Comparison of ENCODE assay signal across 33 mouse cellular contexts in the genomic region with DNA sequence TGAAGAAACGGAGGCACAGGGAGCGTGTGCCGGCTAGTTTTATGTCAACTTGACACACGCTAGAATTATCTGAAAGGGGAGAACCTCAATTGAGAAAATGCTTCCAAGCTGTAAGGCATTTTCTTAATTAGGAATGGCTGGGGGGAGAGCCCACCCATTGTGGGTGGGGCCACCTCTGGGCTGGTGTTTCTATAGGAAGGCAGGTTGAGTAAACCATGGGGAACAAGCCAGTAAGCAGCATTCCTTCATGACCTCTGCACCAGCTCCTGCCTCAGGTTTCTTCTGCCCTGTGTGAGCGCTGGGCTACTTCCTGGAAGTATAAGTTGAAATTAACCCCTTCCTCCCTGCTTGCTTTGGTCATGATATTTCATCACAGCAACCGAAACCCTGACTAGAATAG. TPM values are rescaled to one million over a fixed set of nuclear protein-coding genes. Genes with fewer than 3 reads are reported as not detected.
DNase-seq lines count a peak whose midpoint lies in the region; ATAC-seq and TF ChIP-seq lines count a peak whose summit lies in the region.
"Had no signal": no experiment of that assay in that cellular context is flagged by ENCODE, and none has a peak within 500 bp of the region (broad histone marks: within the 10 kb centered on the region; RNA-seq: fewer than 3 reads in every experiment).

No protein-coding gene starts in this region.

- ATAC-seq in forebrain, embryonic 12.5 days (ENCODE audit: low FRiP score) = no peak
- no peak for ATAC-seq in forebrain, postnatal 0 days
- ATAC-seq in midbrain, embryonic 12.5 days (ENCODE audit: low FRiP score, low read depth) = no peak
- no peak for ATAC-seq in midbrain, embryonic 15.5 days (replicated peaks)
- ATAC-seq in granulocyte monocyte progenitor cell, adult 5-6 weeks (replicated peaks; ENCODE audit: poor library complexity, severe bottlenecking) = 0 out of 2 replicates have a peak, but pooled peaks have one; percentile 22
- ATAC-seq: activated CD4-positive, CD25-positive, alpha-beta regulatory T cell, adult 4 months; CD4-positive, CD25-positive, alpha-beta regulatory T cell, adult 4 months; intestine, embryonic 16.5 days; liver, postnatal 0 days; Patski had no signal

- H3K27ac ChIP-seq in forebrain, embryonic 12.5 days = peak overlapping the region; percentile 74; the same call in 1 of the 2 replicates
- H3K27ac ChIP-seq in forebrain, postnatal 0 days (ENCODE audit: low read depth, low read length) = no peak overlapping the region
- H3K27ac ChIP-seq in midbrain, embryonic 12.5 days (replicated peaks) = peak overlapping the region; percentile 76
- H3K27ac ChIP-seq in midbrain, embryonic 15.5 days = no peak overlapping the region
- H3K27ac ChIP-seq: heart, adult 2 months had no signal

- no peak overlapping the region for H3K9ac ChIP-seq in forebrain, embryonic 12.5 days
- no peak overlapping the region for H3K9ac ChIP-seq in forebrain, postnatal 0 days
- no peak overlapping the region for H3K9ac ChIP-seq in midbrain, embryonic 12.5 days (replicated peaks)
- H3K9ac ChIP-seq in midbrain, embryonic 15.5 days = no peak overlapping the region
- H3K9ac ChIP-seq: hindbrain, embryonic 12.5 days; liver, postnatal 0 days; neural tube, embryonic 15.5 days had no signal

- no peak for TF ChIP-seq CTCF in forebrain, postnatal 0 days (IDR thresholded peaks at IDR 0.05; ENCODE audit: low read depth)

- H3K36me3 ChIP-seq in forebrain, embryonic 12.5 days (replicated peaks) = no peaks in the 10 kb centered on the region
- H3K36me3 ChIP-seq in forebrain, postnatal 0 days (ENCODE audit: insufficient read depth) = no peaks in the 10 kb centered on the region
- H3K36me3 ChIP-seq in midbrain, embryonic 12.5 days = no peaks in the 10 kb centered on the region
- H3K36me3 ChIP-seq in midbrain, embryonic 15.5 days (replicated peaks) = no peaks in the 10 kb centered on the region
- H3K36me3 ChIP-seq: hindbrain, embryonic 12.5 days; neural tube, embryonic 15.5 days had no signal

- H3K4me1 ChIP-seq in forebrain, embryonic 12.5 days = peaks cover 60% of the 10 kb centered on the region
- H3K4me1 ChIP-seq in forebrain, postnatal 0 days (ENCODE audit: insufficient read depth) = no peaks in the 10 kb centered on the region
- H3K4me1 ChIP-seq in midbrain, embryonic 12.5 days = peaks cover 56% of the 10 kb centered on the region
- H3K4me1 ChIP-seq in midbrain, embryonic 15.5 days = peaks cover 46% of the 10 kb centered on the region

- 48% methylated on average over 6 of the region's 6 CpGs for WGBS in forebrain, embryonic 12.5 days
- 54% methylated on average over 6 of the region's 6 CpGs for WGBS in forebrain, postnatal 0 days
- 62% methylated on average over 6 of the region's 6 CpGs for WGBS in midbrain, embryonic 12.5 days
- WGBS in midbrain, embryonic 15.5 days = 61% methylated on average over 6 of the region's 6 CpGs

- H3K27me3 ChIP-seq in forebrain, embryonic 12.5 days = no peaks in the 10 kb centered on the region
- no peaks in the 10 kb centered on the region for H3K27me3 ChIP-seq in forebrain, postnatal 0 days (ENCODE audit: insufficient read depth, low read length)
- H3K27me3 ChIP-seq in midbrain, embryonic 12.5 days = no peaks in the 10 kb centered on the region
- H3K27me3 ChIP-seq in midbrain, embryonic 15.5 days (replicated peaks) = no peaks in the 10 kb centered on the region
- H3K27me3 ChIP-seq: hindbrain, embryonic 12.5 days; neural tube, embryonic 15.5 days had no signal

- DNase-seq in forebrain, postnatal 0 days = no peak
- DNase-seq in yolk sac, embryonic 10.5 days (ENCODE audit: low spot score) = peak; percentile 76
- no peak for DNase-seq in heart, adult 8-10 months (ENCODE audit: low spot score)
- no peak for DNase-seq in urinary bladder, postnatal 36 days (ENCODE audit: low spot score in 2 of 2)
- DNase-seq: adrenal gland, postnatal 14 days; cerebellum, adult 9-11 months; gastrocnemius, postnatal 10 days; heart, adult 2 months; liver, postnatal 0 days; lung, postnatal 14 days; right cerebral cortex, postnatal 14 days; spleen, adult 18-20 months; thymus, postnatal 4 days had no signal

- H3K4me2 ChIP-seq in forebrain, embryonic 12.5 days = no peak overlapping the region
- no peak overlapping the region for H3K4me2 ChIP-seq in forebrain, postnatal 0 days (ENCODE audit: low read depth)
- H3K4me2 ChIP-seq in midbrain, embryonic 12.5 days (replicated peaks) = no peak overlapping the region
- H3K4me2 ChIP-seq in midbrain, embryonic 15.5 days = no peak overlapping the region
- H3K4me2 ChIP-seq: hindbrain, embryonic 12.5 days; neural tube, embryonic 15.5 days had no signal

- H3K9me3 ChIP-seq in forebrain, embryonic 12.5 days = no peaks in the 10 kb centered on the region
- no peaks in the 10 kb centered on the region for H3K9me3 ChIP-seq in forebrain, postnatal 0 days (ENCODE audit: low read length)
- no peaks in the 10 kb centered on the region for H3K9me3 ChIP-seq in midbrain, embryonic 12.5 days
- H3K9me3 ChIP-seq in midbrain, embryonic 15.5 days = no peaks in the 10 kb centered on the region
- H3K9me3 ChIP-seq: hindbrain, embryonic 12.5 days; megakaryocyte, embryonic 14.5 days; neural tube, embryonic 15.5 days had no signal

- H3K4me3 ChIP-seq in forebrain, embryonic 12.5 days (replicated peaks) = no peak overlapping the region
- H3K4me3 ChIP-seq in forebrain, postnatal 0 days (ENCODE audit: low read depth, low read length) = no peak overlapping the region
- H3K4me3 ChIP-seq in midbrain, embryonic 12.5 days = no peak overlapping the region
- H3K4me3 ChIP-seq in midbrain, embryonic 15.5 days = no peak overlapping the region
- H3K4me3 ChIP-seq: heart, adult 2 months; hindbrain, embryonic 12.5 days; layer of hippocampus, adult 2 months; megakaryocyte, embryonic 14.5 days; myocyte; neural tube, embryonic 15.5 days had no signal

RNA-seq across cellular contexts. Expression of a gene that starts 15.6 kb away (rescaled TPM):
- polyA plus RNA-seq in forebrain, embryonic 12.5 days (2016; fragmentation: Nextera tagmentation; extraction: Ambion mirVana) = 0.06 TPM in 1 of 2 replicates, not detected in the other
- not detected in 2 replicates for total RNA-seq in forebrain, postnatal 0 days (2014; rRNA removed)
- not detected in 2 replicates for polyA plus RNA-seq in forebrain, postnatal 0 days (2015; fragmentation: Nextera tagmentation; extraction: Ambion mirVana)
- polyA plus RNA-seq in midbrain, embryonic 12.5 days (2016; fragmentation: Nextera tagmentation; extraction: Ambion mirVana) = 0.05 TPM in 1 of 2 replicates, not detected in the other
- polyA plus RNA-seq in midbrain, embryonic 15.5 days (2015; fragmentation: Nextera tagmentation; extraction: Ambion mirVana) = not detected in 2 replicates
- not detected in 2 replicates for total RNA-seq in granulocyte monocyte progenitor cell, adult 5-6 weeks (2014; fragmentation: Nextera tagmentation)
- total RNA-seq in granulocyte monocyte progenitor cell, adult 5-6 weeks (2017) = not detected in 2 replicates
- not detected for total RNA-seq in heart, adult 8-10 months (2022)
- total RNA-seq: heart, adult 2 months; layer of hippocampus, adult 2 months; left cerebral cortex, postnatal 25 days had no signal
- polyA plus RNA-seq: activated CD4-positive, CD25-positive, alpha-beta regulatory T cell, adult 4 months; brain, embryonic 14.5 days; CD4-positive, CD25-positive, alpha-beta regulatory T cell, adult 4 months; cortical plate, adult 2 months; kidney, embryonic 16.5 days; myocyte; Patski had no signal

RNA-seq across cellular contexts. Expression of a gene that starts 27.7 kb away (rescaled TPM):
- polyA plus RNA-seq in forebrain, embryonic 12.5 days (2016; fragmentation: Nextera tagmentation; extraction: Ambion mirVana) = 22.9 and 24.0 TPM in 2 replicates
- 16.7 and 22.4 TPM in 2 replicates for total RNA-seq in forebrain, postnatal 0 days (2014; rRNA removed)
- polyA plus RNA-seq in forebrain, postnatal 0 days (2015; fragmentation: Nextera tagmentation; extraction: Ambion mirVana) = 2.8 and 4.6 TPM in 2 replicates
- polyA plus RNA-seq in midbrain, embryonic 12.5 days (2016; fragmentation: Nextera tagmentation; extraction: Ambion mirVana) = 23.6 and 25.5 TPM in 2 replicates
- polyA plus RNA-seq in midbrain, embryonic 15.5 days (2015; fragmentation: Nextera tagmentation; extraction: Ambion mirVana) = 10.1 and 10.3 TPM in 2 replicates
- not detected in 2 replicates for total RNA-seq in granulocyte monocyte progenitor cell, adult 5-6 weeks (2014; fragmentation: Nextera tagmentation)
- total RNA-seq in granulocyte monocyte progenitor cell, adult 5-6 weeks (2017) = not detected in 2 replicates
- total RNA-seq in heart, adult 8-10 months (2022) = 1 to 10 TPM; 2.2 to 2.6 (median 2.6) TPM
- polyA plus RNA-seq: CD4-positive, CD25-positive, alpha-beta regulatory T cell, adult 4 months had no signal

RNA-seq across cellular contexts. Expression of a gene that starts 47.3 kb away (rescaled TPM):
- 6.8 and 6.9 TPM in 2 replicates for polyA plus RNA-seq in forebrain, embryonic 12.5 days (2016; fragmentation: Nextera tagmentation; extraction: Ambion mirVana)
- total RNA-seq in forebrain, postnatal 0 days (2014; rRNA removed) = 3.2 and 14.4 TPM in 2 replicates
- 2.1 and 3.3 TPM in 2 replicates for polyA plus RNA-seq in forebrain, postnatal 0 days (2015; fragmentation: Nextera tagmentation; extraction: Ambion mirVana)
- 7.6 and 9.2 TPM in 2 replicates for polyA plus RNA-seq in midbrain, embryonic 12.5 days (2016; fragmentation: Nextera tagmentation; extraction: Ambion mirVana)
- 8.5 and 10.9 TPM in 2 replicates for polyA plus RNA-seq in midbrain, embryonic 15.5 days (2015; fragmentation: Nextera tagmentation; extraction: Ambion mirVana)
- total RNA-seq in granulocyte monocyte progenitor cell, adult 5-6 weeks (2014; fragmentation: Nextera tagmentation) = not detected in 2 replicates
- total RNA-seq in granulocyte monocyte progenitor cell, adult 5-6 weeks (2017) = not detected in 2 replicates
- total RNA-seq in heart, adult 8-10 months (2022) = not detected
- total RNA-seq: adrenal gland, postnatal 14 days; ES-E14; heart, adult 2 months; liver, adult 2 months had no signal
- polyA plus RNA-seq: activated CD4-positive, CD25-positive, alpha-beta regulatory T cell, adult 4 months; CD4-positive, CD25-positive, alpha-beta regulatory T cell, adult 4 months; heart, adult 2 months; heart, postnatal 0 days; liver, adult 2 months; liver, postnatal 0 days; myocyte; Patski had no signal

RNA-seq across cellular contexts. Expression of a gene that starts 57.2 kb away (rescaled TPM):
- polyA plus RNA-seq in forebrain, embryonic 12.5 days (2016; fragmentation: Nextera tagmentation; extraction: Ambion mirVana) = 2.1 and 3.3 TPM in 2 replicates
- total RNA-seq in forebrain, postnatal 0 days (2014; rRNA removed) = 12.7 and 24.3 TPM in 2 replicates
- polyA plus RNA-seq in forebrain, postnatal 0 days (2015; fragmentation: Nextera tagmentation; extraction: Ambion mirVana) = 14.4 and 18.0 TPM in 2 replicates
- polyA plus RNA-seq in midbrain, embryonic 12.5 days (2016; fragmentation: Nextera tagmentation; extraction: Ambion mirVana) = 2.4 and 2.6 TPM in 2 replicates
- polyA plus RNA-seq in midbrain, embryonic 15.5 days (2015; fragmentation: Nextera tagmentation; extraction: Ambion mirVana) = 10.1 and 11.5 TPM in 2 replicates
- total RNA-seq in granulocyte monocyte progenitor cell, adult 5-6 weeks (2014; fragmentation: Nextera tagmentation) = not detected in 2 replicates
- total RNA-seq in granulocyte monocyte progenitor cell, adult 5-6 weeks (2017) = 0.04 and 0.67 TPM in 2 replicates
- total RNA-seq in heart, adult 8-10 months (2022) = under 1 TPM; 0.09 to 0.69 (median 0.20) TPM
- polyA plus RNA-seq: activated CD4-positive, CD25-positive, alpha-beta regulatory T cell, adult 4 months had no signal

Comparison
In these comparisons a context has a peak if more than half of its experiments do, and no peak if none do; other contexts are left out.
1. H3K27ac ChIP-seq: peak in forebrain, embryonic 12.5 days (single experiment) and midbrain, embryonic 12.5 days (single experiment); none in forebrain, postnatal 0 days (single experiment) and midbrain, embryonic 15.5 days (single experiment).